Mouse (Mus musculus) lung, adult 2 months (tissue): ENCODE results near the gene Grm6.

Experiments
- CTCF ChIP-seq: fragments of 200-500 bp; IDR thresholded peaks from 2 replicates; pipeline ENCODE4 v1.5.1; 2011; ENCODE audit warnings: mild to moderate bottlenecking, low read length, control low read depth; ENCODE audit not compliant: insufficient read depth
- POLR2A ChIP-seq: fragments of 200-500 bp; IDR thresholded peaks from 2 replicates; pipeline ENCODE4 v1.6.1; 2011; ENCODE audit warnings: low read depth, mild to moderate bottlenecking, control low read depth, low read length, borderline replicate concordance; ENCODE audit errors: extremely low read depth

DNA sequence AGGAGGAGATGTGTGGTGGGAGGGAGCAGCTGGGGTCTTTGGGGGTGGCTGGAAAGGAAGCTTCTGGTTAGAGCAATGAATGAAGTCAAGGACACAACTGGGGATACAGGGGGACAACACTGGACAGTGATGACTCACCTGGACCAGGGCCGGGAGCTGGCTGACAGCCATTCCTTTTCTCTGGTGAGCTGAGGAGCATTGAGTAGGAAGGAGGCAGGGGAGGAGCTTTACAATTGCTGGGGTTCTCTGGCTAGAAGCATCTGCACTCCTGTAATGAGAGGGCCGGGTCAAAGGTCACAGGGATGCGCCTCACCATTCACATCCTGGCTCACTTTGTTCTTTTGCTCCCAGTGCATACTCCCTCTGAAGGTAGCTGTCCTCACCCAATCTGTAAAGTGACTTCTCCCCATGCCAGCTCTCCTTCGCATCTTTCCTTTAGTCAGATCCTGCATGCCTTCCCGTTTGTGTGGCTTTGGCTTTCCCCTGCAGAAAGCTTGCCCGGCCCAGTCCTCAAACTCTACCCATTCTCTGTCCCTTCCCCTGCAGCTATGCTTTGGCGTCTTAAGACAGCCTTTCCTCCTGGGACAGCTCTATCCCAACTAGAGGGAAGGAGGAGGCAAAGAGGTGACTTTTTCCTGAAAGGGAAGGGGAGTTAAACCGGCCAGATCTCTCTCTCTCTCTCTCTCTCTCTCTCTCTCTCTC is 35.9 kb downstream of the Grm6 start:
- no peak for TF ChIP-seq CTCF
- TF ChIP-seq POLR2A: no peak
